Mouse (Mus musculus) liver, adult 2 months (tissue): ENCODE data around the gene Tet3. TPM values are rescaled to one million over a fixed set of nuclear protein-coding genes. Genes with fewer than 3 reads are reported as not detected.

ENCODE experiments used
- DNase-seq: peaks from one replicate; pipeline ENCODE4 v3.0.0-alpha.2; 2011; ENCODE audit warnings: low read depth, low spot score; ENCODE audit errors: extremely low read depth
- H3K27ac ChIP-seq: fragments of 200-500 bp; replicated peaks from 2 replicates; pipeline ENCODE4 v1.5.1; 2012; ENCODE audit warnings: low read depth, mild to moderate bottlenecking, control low read depth, inconsistent platforms, low read length; ENCODE audit not compliant: insufficient read depth
- H3K27me3 ChIP-seq: fragments of 200-500 bp; 2 replicates; pipeline ENCODE4 v1.6.1; 2012; ENCODE audit warnings: mild to moderate bottlenecking, moderate library complexity, low read length, inconsistent platforms; ENCODE audit not compliant: control insufficient read depth, insufficient read depth
- H3K36me3 ChIP-seq: fragments of 200-500 bp; 2 replicates; pipeline ENCODE4 v1.6.1; 2012; ENCODE audit warnings: low read length, inconsistent platforms; ENCODE audit not compliant: control insufficient read depth, insufficient read depth
- H3K4me1 ChIP-seq: fragments of 200-500 bp; 2 replicates; pipeline ENCODE4 v1.6.1; 2011; ENCODE audit warnings: low read length; ENCODE audit not compliant: control insufficient read depth, insufficient read depth
- H3K4me3 ChIP-seq: fragments of 200-500 bp; 2 replicates; pipeline ENCODE4 v1.5.1; 2011; ENCODE audit warnings: low read depth, mild to moderate bottlenecking, control low read depth, low read length, moderate library complexity; ENCODE audit not compliant: insufficient read depth
- H3K79me2 ChIP-seq: fragments of 200-500 bp; 2 replicates; pipeline ENCODE4 v1.6.1; 2012; ENCODE audit warnings: inconsistent platforms, mild to moderate bottlenecking, low read length, moderate library complexity; ENCODE audit not compliant: control insufficient read depth, insufficient read depth
- H3K9ac ChIP-seq: fragments of 200-500 bp; 2 replicates; pipeline ENCODE4 v1.6.1; 2012; ENCODE audit warnings: low read depth, mild to moderate bottlenecking, control low read depth, inconsistent platforms, low read length
- CTCF ChIP-seq: fragments of 200-500 bp; IDR thresholded peaks from 2 replicates; pipeline ENCODE4 v1.5.1; 2011; ENCODE audit warnings: low read depth, low read length, control low read depth
- POLR2A ChIP-seq: fragments of 200-500 bp; IDR thresholded peaks from 2 replicates; pipeline ENCODE4 v1.6.1; 2011; ENCODE audit warnings: low read length, control low read depth; ENCODE audit not compliant: insufficient read depth; ENCODE audit errors: extremely low read depth
- WGBS: fragments of 180-500 bp; shearing (Covaris S2); methylation state at CpG from one replicate; pipeline ENCODE4 v1.1.7; 2018; 5-methylcytosine and 5-hydroxymethylcytosine counted together
- polyA plus RNA-seq: library from polyadenylated mRNA; depleted of rRNA; stranded (reverse); fragments of >200 nt; gene quantifications from 2 replicates; pipeline ENCODE4 v1.2.3, GENCODE M21; 2012
- total RNA-seq: library from RNA; depleted of rRNA; stranded (reverse); fragments of >200 nt; gene quantifications from 2 replicates; pipeline ENCODE4 v1.2.3, GENCODE M21; 2014

The Tet3 gene
- total and polyA plus RNA-seq, 2 experiments = 4.5 to 4.6 TPM

DNA sequence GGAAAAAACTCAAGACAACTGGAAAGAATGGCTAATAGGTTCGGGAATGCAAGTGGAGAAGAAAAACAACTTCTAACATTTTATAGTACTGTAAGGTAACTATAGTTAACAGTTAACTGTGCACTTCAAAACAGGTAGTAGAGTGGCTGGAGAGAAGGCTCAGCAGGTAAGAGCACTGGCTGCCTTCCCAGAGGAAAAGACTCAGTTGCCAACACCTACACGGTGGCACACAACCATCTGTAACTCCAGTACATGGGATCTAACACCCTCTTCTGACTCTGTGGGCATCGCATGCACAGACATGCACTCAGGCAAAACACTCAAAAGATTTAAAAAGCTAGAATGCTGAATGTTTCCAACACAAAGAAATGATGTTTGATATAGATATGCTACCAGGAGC, 39.4 kb downstream of the Tet3 start:
- Histone ChIP-seq H3K27ac (no peak overlapping the region), H3K36me3 (no peaks in the 10 kb centered on the region), H3K27me3 (no peaks in the 10 kb centered on the region), H3K4me3 (no peak overlapping the region), H3K4me1 (peaks cover 17% of the 10 kb centered on the region), H3K9ac (no peak overlapping the region), H3K79me2 (peaks cover 25% of the 10 kb centered on the region; the same call in 1 of the 2 replicates)
- no peak for DNase-seq
- no peak for TF ChIP-seq CTCF
- TF ChIP-seq POLR2A = no peak
- WGBS = 52% methylated on average over 3 of the region's 3 CpGs

- DNase-seq = no peak
- peaks cover 28% of the 10 kb centered on the region; the same call in 1 of the 2 replicates for H3K79me2 ChIP-seq
- no peak for TF ChIP-seq CTCF
- no peak for TF ChIP-seq POLR2A
- no peaks in the 10 kb centered on the region for H3K27me3 ChIP-seq
- no peak overlapping the region for H3K9ac ChIP-seq
- H3K4me1 ChIP-seq = peaks cover 15% of the 10 kb centered on the region
- H3K4me3 ChIP-seq = no peak overlapping the region
- no peak overlapping the region for H3K27ac ChIP-seq
- no peaks in the 10 kb centered on the region for H3K36me3 ChIP-seq
- 80% methylated on average over 3 of the region's 3 CpGs for WGBS
Observed at GRCm38 (mm10) chr6:83417531-83417930, 41.4 kb downstream of the Tet3 start.

- 80% methylated on average over 2 of the region's 2 CpGs for WGBS
Observed at GRCm38 (mm10) chr6:83417104-83417502, 41.8 kb downstream of the Tet3 start.

GRCm38 (mm10) chr6:83416261-83417103, 42.4 kb downstream of the Tet3 start:
- Histone ChIP-seq H3K4me1 (peaks cover 15% of the 10 kb centered on the region), H3K36me3 (no peaks in the 10 kb centered on the region), H3K27me3 (no peaks in the 10 kb centered on the region), H3K9ac (no peak overlapping the region), H3K4me3 (no peak overlapping the region), H3K79me2 (peaks cover 33% of the 10 kb centered on the region; the same call in 1 of the 2 replicates), H3K27ac (no peak overlapping the region)
- DNase-seq = no peak
- WGBS = 53% methylated on average over 3 of the region's 3 CpGs
- TF ChIP-seq POLR2A (no peak), CTCF (no peak)

More at GRCm38 (mm10) chr6:83417104-83417502, 41.8 kb downstream of the Tet3 start:
- DNase-seq = no peak
- peaks cover 17% of the 10 kb centered on the region for H3K4me1 ChIP-seq
- no peaks in the 10 kb centered on the region for H3K36me3 ChIP-seq
- peaks cover 32% of the 10 kb centered on the region; the same call in 1 of the 2 replicates for H3K79me2 ChIP-seq
- TF ChIP-seq POLR2A (no peak), CTCF (no peak)
- H3K27me3 ChIP-seq = no peaks in the 10 kb centered on the region
- H3K9ac ChIP-seq = no peak overlapping the region
- H3K27ac ChIP-seq = no peak overlapping the region
- H3K4me3 ChIP-seq = no peak overlapping the region

DNA sequence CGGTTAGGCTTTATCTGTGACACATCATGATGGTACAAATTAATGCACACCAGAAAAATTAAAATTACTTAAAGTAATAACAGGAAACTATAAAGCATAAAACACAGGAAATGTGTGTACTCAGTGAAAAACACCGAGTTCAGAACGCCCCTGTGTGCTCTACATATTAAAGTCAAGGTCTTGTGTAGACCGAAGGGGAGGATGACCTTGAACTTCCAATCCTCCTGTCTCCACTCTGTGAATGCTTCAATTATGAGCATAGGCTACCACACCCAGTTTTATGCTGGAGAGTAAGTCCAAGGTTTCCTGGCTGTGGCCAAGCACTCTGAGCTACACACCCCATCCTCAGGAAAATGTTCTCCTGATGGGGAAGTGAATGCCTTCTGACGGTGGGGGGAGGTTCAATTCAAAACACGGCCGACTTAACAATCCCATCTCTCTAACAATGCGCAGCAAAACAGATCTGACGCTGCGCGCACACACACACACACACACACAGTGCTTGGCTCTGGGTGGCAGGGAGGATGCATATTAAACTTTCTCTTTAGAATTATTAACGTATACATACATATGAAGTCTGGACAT, 43.4 kb downstream of the Tet3 start:
- Histone ChIP-seq H3K36me3 (no peaks in the 10 kb centered on the region), H3K27ac (no peak overlapping the region), H3K9ac (no peak overlapping the region), H3K27me3 (no peaks in the 10 kb centered on the region), H3K4me3 (no peak overlapping the region), H3K4me1 (peaks cover 18% of the 10 kb centered on the region), H3K79me2 (peaks cover 32% of the 10 kb centered on the region; the same call in 1 of the 2 replicates)
- 77% methylated on average over 12 of the region's 12 CpGs for WGBS
- DNase-seq = no peak
- TF ChIP-seq POLR2A (no peak), CTCF (no peak)
